Mouse (Mus musculus): ENCODE data around the gene Slc22a23. TPM values are rescaled to one million over a fixed set of nuclear protein-coding genes. Genes with fewer than 3 reads are reported as not detected.

Gene Slc22a23
- polyA plus RNA-seq, 1 experiment from 2014 or later: 7.8 TPM

- ATAC-seq (ENCODE audit: insufficient number of reproducible peaks, insufficient read depth, low FRiP score, low read depth): no peak
- H3K4me3 ChIP-seq (ENCODE audit: control insufficient read depth in 1 of 2, insufficient read depth in 1 of 2, low read depth in 1 of 2, low read length in 2 of 2): peak overlapping the region in 1 of 2 experiments; percentile 45; a peak in 3 of 4 replicates
- peak overlapping the region; percentile 71 for H3K9ac ChIP-seq (ENCODE audit: low read length)
- H3K27me3 ChIP-seq (ENCODE audit: control insufficient read depth, insufficient read depth, low read length): no peaks in the 10 kb centered on the region
- H3K27ac ChIP-seq (replicated peaks in 1 of 2; ENCODE audit: control insufficient read depth in 1 of 2, insufficient read depth in 1 of 2, low read depth in 2 of 2, low read length in 2 of 2): peak overlapping the region; percentile 89 to 90
- H3K9me3 ChIP-seq (ENCODE audit: control insufficient read depth, low read length): no peaks in the 10 kb centered on the region
- H3K4me1 ChIP-seq (ENCODE audit: control insufficient read depth in 2 of 2, insufficient read depth in 2 of 2, low read length in 2 of 2): peaks cover 24 to 35% of the 10 kb centered on the region in 2 experiments
- H3K4me2 ChIP-seq (ENCODE audit: low read length): peak overlapping the region; percentile 76
- no peaks in the 10 kb centered on the region for H3K36me3 ChIP-seq (ENCODE audit: control insufficient read depth, insufficient read depth, low read length)
- 41% methylated on average over 5 of the region's 5 CpGs for WGBS
These were observed 195.4 kb downstream of the Slc22a23 start for GRCm38 (mm10) chr13:34149463-34150176.

- H3K36me3 ChIP-seq (ENCODE audit: control insufficient read depth, insufficient read depth, low read length): no peaks in the 10 kb centered on the region
- peak overlapping the region; percentile 89 to 90 for H3K27ac ChIP-seq (replicated peaks in 1 of 2; ENCODE audit: control insufficient read depth in 1 of 2, insufficient read depth in 1 of 2, low read depth in 2 of 2, low read length in 2 of 2)
- 3% methylated on average over 23 of the region's 23 CpGs for WGBS
- H3K27me3 ChIP-seq (ENCODE audit: control insufficient read depth, insufficient read depth, low read length): no peaks in the 10 kb centered on the region
- peaks cover 21 to 34% of the 10 kb centered on the region in 2 experiments for H3K4me1 ChIP-seq (ENCODE audit: control insufficient read depth in 2 of 2, insufficient read depth in 2 of 2, low read length in 2 of 2)
- peak overlapping the region; percentile 71 for H3K9ac ChIP-seq (ENCODE audit: low read length)
- peak overlapping the region; percentile 76 for H3K4me2 ChIP-seq (ENCODE audit: low read length)
- ATAC-seq (ENCODE audit: insufficient number of reproducible peaks, insufficient read depth, low FRiP score, low read depth): peak; percentile 40; the same call in 1 of the 2 replicates
- no peaks in the 10 kb centered on the region for H3K9me3 ChIP-seq (ENCODE audit: control insufficient read depth, low read length)
- peak overlapping the region; percentile 45 to 53 for H3K4me3 ChIP-seq (ENCODE audit: control insufficient read depth in 1 of 2, insufficient read depth in 1 of 2, low read depth in 1 of 2, low read length in 2 of 2)
These were observed 196.1 kb downstream of the Slc22a23 start for GRCm38 (mm10) chr13:34148767-34149392.

- Histone ChIP-seq H3K4me2 (ENCODE audit: low read length) (peak overlapping the region; percentile 76), H3K9me3 (ENCODE audit: control insufficient read depth, low read length) (no peaks in the 10 kb centered on the region), H3K27me3 (ENCODE audit: control insufficient read depth, insufficient read depth, low read length) (no peaks in the 10 kb centered on the region), H3K36me3 (ENCODE audit: control insufficient read depth, insufficient read depth, low read length) (no peaks in the 10 kb centered on the region), H3K4me3 (ENCODE audit: control insufficient read depth in 1 of 2, insufficient read depth in 1 of 2, low read depth in 1 of 2, low read length in 2 of 2) (no peak overlapping the region), H3K9ac (ENCODE audit: low read length) (no peak overlapping the region), H3K4me1 (ENCODE audit: control insufficient read depth in 2 of 2, insufficient read depth in 2 of 2, low read length in 2 of 2) (peaks cover 18 to 28% of the 10 kb centered on the region in 2 experiments), H3K27ac (replicated peaks in 1 of 2; ENCODE audit: control insufficient read depth in 1 of 2, insufficient read depth in 1 of 2, low read depth in 2 of 2, low read length in 2 of 2) (peak overlapping the region; percentile 89 to 90; a peak in 2 of 4 replicates)
- WGBS: 70% methylated on average over 3 of the region's 3 CpGs
- ATAC-seq (ENCODE audit: insufficient number of reproducible peaks, insufficient read depth, low FRiP score, low read depth): no peak
These were observed 196.8 kb downstream of the Slc22a23 start for GRCm38 (mm10) chr13:34148181-34148580.

GRCm38 (mm10) chr13:34146916-34147315 is 198.1 kb downstream of the Slc22a23 start:
- no peak overlapping the region for H3K9ac ChIP-seq (ENCODE audit: low read length)
- no peak overlapping the region for H3K27ac ChIP-seq (replicated peaks in 1 of 2; ENCODE audit: control insufficient read depth in 1 of 2, insufficient read depth in 1 of 2, low read depth in 2 of 2, low read length in 2 of 2)
- no peaks in the 10 kb centered on the region for H3K9me3 ChIP-seq (ENCODE audit: control insufficient read depth, low read length)
- H3K4me1 ChIP-seq (ENCODE audit: control insufficient read depth in 2 of 2, insufficient read depth in 2 of 2, low read length in 2 of 2): peaks cover 18 to 28% of the 10 kb centered on the region in 2 experiments
- no peak for ATAC-seq (ENCODE audit: insufficient number of reproducible peaks, insufficient read depth, low FRiP score, low read depth)
- H3K4me2 ChIP-seq (ENCODE audit: low read length): no peak overlapping the region
- 69% methylated on average over 3 of the region's 3 CpGs for WGBS
- no peak overlapping the region for H3K4me3 ChIP-seq (ENCODE audit: control insufficient read depth in 1 of 2, insufficient read depth in 1 of 2, low read depth in 1 of 2, low read length in 2 of 2)
- no peaks in the 10 kb centered on the region for H3K36me3 ChIP-seq (ENCODE audit: control insufficient read depth, insufficient read depth, low read length)
- H3K27me3 ChIP-seq (ENCODE audit: control insufficient read depth, insufficient read depth, low read length): no peaks in the 10 kb centered on the region

GRCm38 (mm10) chr13:34143389-34143788 is 201.6 kb downstream of the Slc22a23 start:
- WGBS: 71% methylated on average over 5 of the region's 5 CpGs
- H3K4me3 ChIP-seq (ENCODE audit: control insufficient read depth in 1 of 2, insufficient read depth in 1 of 2, low read depth in 1 of 2, low read length in 2 of 2): no peak overlapping the region
- peaks cover 4 to 9% of the 10 kb centered on the region in 2 experiments; a peak in 3 of 4 replicates for H3K4me1 ChIP-seq (ENCODE audit: control insufficient read depth in 2 of 2, insufficient read depth in 2 of 2, low read length in 2 of 2)
- no peaks in the 10 kb centered on the region for H3K36me3 ChIP-seq (ENCODE audit: control insufficient read depth, insufficient read depth, low read length)
- H3K27ac ChIP-seq (replicated peaks in 1 of 2; ENCODE audit: control insufficient read depth in 1 of 2, insufficient read depth in 1 of 2, low read depth in 2 of 2, low read length in 2 of 2): no peak overlapping the region
- no peak overlapping the region for H3K9ac ChIP-seq (ENCODE audit: low read length)
- ATAC-seq (ENCODE audit: insufficient number of reproducible peaks, insufficient read depth, low FRiP score, low read depth): no peak
- H3K9me3 ChIP-seq (ENCODE audit: control insufficient read depth, low read length): no peaks in the 10 kb centered on the region
- no peak overlapping the region for H3K4me2 ChIP-seq (ENCODE audit: low read length)
- H3K27me3 ChIP-seq (ENCODE audit: control insufficient read depth, insufficient read depth, low read length): no peaks in the 10 kb centered on the region

- H3K4me2 ChIP-seq (ENCODE audit: low read length): no peak overlapping the region
- 75% methylated on average over 7 of the region's 7 CpGs for WGBS
- H3K27me3 ChIP-seq (ENCODE audit: control insufficient read depth, insufficient read depth, low read length): peaks cover 7% of the 10 kb centered on the region; the same call in 1 of the 2 replicates
- peaks cover 10 to 20% of the 10 kb centered on the region in 2 experiments for H3K4me1 ChIP-seq (ENCODE audit: control insufficient read depth in 2 of 2, insufficient read depth in 2 of 2, low read length in 2 of 2)
- H3K4me3 ChIP-seq (ENCODE audit: control insufficient read depth in 1 of 2, insufficient read depth in 1 of 2, low read depth in 1 of 2, low read length in 2 of 2): no peak overlapping the region
- no peak overlapping the region for H3K27ac ChIP-seq (replicated peaks in 1 of 2; ENCODE audit: control insufficient read depth in 1 of 2, insufficient read depth in 1 of 2, low read depth in 2 of 2, low read length in 2 of 2)
- H3K9me3 ChIP-seq (ENCODE audit: control insufficient read depth, low read length): no peaks in the 10 kb centered on the region
- no peak for ATAC-seq (ENCODE audit: insufficient number of reproducible peaks, insufficient read depth, low FRiP score, low read depth)
- H3K36me3 ChIP-seq (ENCODE audit: control insufficient read depth, insufficient read depth, low read length): no peaks in the 10 kb centered on the region
- H3K9ac ChIP-seq (ENCODE audit: low read length): no peak overlapping the region
These were observed 208.4 kb downstream of the Slc22a23 start for GRCm38 (mm10) chr13:34136605-34137004.

GRCm38 (mm10) chr13:34134276-34134675 is 210.7 kb downstream of the Slc22a23 start:
- Histone ChIP-seq H3K27me3 (ENCODE audit: control insufficient read depth, insufficient read depth, low read length) (peaks cover 7% of the 10 kb centered on the region; the same call in 1 of the 2 replicates), H3K9ac (ENCODE audit: low read length) (no peak overlapping the region), H3K9me3 (ENCODE audit: control insufficient read depth, low read length) (no peaks in the 10 kb centered on the region), H3K4me1 (ENCODE audit: control insufficient read depth in 2 of 2, insufficient read depth in 2 of 2, low read length in 2 of 2) (peaks cover 12 to 21% of the 10 kb centered on the region in 2 experiments), H3K4me2 (ENCODE audit: low read length) (no peak overlapping the region), H3K4me3 (ENCODE audit: control insufficient read depth in 1 of 2, insufficient read depth in 1 of 2, low read depth in 1 of 2, low read length in 2 of 2) (no peak overlapping the region), H3K36me3 (ENCODE audit: control insufficient read depth, insufficient read depth, low read length) (no peaks in the 10 kb centered on the region), H3K27ac (replicated peaks in 1 of 2; ENCODE audit: control insufficient read depth in 1 of 2, insufficient read depth in 1 of 2, low read depth in 2 of 2, low read length in 2 of 2) (no peak overlapping the region)
- ATAC-seq (ENCODE audit: insufficient number of reproducible peaks, insufficient read depth, low FRiP score, low read depth): no peak
- 74% methylated on average over 7 of the region's 7 CpGs for WGBS
